Mouse (Mus musculus) heart, postnatal 14 days (tissue): Measurements from ENCODE around the gene Simc1. TPM values are rescaled to one million over a fixed set of nuclear protein-coding genes. Genes with fewer than 3 reads are reported as not detected.
"Not testable (repeated sequence)": the region's sequence is repeated elsewhere in the genome, so short reads cannot be mapped to it uniquely, and the experiment has no call there.

Experiments used
- DNase-seq, 2 experiments: peaks; one replicate each; pipeline ENCODE4 v3.0.0; 2021 to 2022
- intact Hi-C: fragments of 180-260 bp; cut with DNase I; formaldehyde crosslinking; loops from one replicate; pipeline ENCODE4 v1.15.1; 2025
- long read RNA-seq, 2 experiments: library from polyadenylated mRNA; stranded (forward); transcript quantifications; one replicate each; pipeline ENCODE4 v2.0.0; 2021
- total RNA-seq, 2 experiments: library from RNA; stranded (reverse); gene quantifications; 2 replicates each; pipeline ENCODE4 v1.2.3; 2021

The Simc1 gene
- total RNA-seq, result 1 to 10 TPM; 1.8 to 2.8 TPM
- long read RNA-seq, experiment 1, full-length matches to known transcripts, result 1 of 2 reads
- long read RNA-seq, experiment 1, partial matches to known transcripts, result 0 of 2 reads
- long read RNA-seq, experiment 1, other reads (novel, unspliced or antisense), result 1 of 2 reads
- long read RNA-seq, experiment 2, result 0 reads

DNA sequence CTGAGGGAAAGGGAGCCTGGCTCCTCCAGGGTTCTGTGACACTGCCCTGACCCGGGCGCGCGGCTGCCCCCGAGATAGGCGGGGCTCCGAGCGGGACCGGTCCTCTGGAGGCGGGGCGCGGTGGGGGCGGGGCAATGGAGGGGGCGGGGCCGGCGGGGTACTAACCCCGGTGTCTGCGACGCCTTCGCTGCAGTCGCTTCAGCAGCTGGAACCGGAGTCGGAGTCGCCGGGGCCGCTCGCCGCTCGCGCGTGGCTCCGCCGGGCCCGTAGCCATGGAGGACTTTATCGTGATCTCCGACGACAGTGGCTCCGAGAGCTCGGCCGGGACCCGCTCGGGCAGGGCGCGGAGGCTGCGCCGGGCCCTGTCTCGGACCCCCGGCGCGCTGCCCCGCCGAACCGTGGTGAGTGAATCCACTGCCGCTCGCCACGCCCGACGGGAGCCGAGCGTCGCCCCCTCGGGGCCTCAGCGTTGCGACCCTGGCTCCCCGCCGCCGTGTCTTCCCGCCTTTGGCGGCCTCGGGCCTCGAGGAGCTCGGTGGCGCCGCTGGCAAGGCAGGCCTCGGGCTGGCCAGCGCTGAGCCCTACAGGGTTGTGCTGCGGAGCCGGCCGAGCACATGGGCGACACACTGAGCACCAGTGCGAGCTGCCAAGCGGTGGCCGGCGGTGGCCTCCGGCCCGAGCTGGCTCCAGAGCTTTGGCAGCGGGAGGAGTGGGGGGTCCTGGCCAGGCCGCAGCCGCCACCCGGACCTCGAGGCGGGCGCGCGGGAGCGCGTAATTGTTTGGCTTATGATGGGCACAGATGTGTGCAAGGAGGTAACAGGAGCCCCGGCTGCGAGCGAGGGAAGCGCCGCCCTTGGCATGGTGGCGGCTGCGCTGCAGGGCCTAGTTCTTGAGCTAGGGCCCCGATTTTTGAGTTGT is at the start of gene Simc1:
Simc1 (plus strand) TSS at position 176 of the 918 bp plus-strand sequence.
- DNase-seq, result peak; percentile 77 to 78
- intact Hi-C loops, result loop anchor here (2.0 kb wide), 1 partner anchor 35 kb away; the partner anchor contains the start of gene Thoc3

DNA sequence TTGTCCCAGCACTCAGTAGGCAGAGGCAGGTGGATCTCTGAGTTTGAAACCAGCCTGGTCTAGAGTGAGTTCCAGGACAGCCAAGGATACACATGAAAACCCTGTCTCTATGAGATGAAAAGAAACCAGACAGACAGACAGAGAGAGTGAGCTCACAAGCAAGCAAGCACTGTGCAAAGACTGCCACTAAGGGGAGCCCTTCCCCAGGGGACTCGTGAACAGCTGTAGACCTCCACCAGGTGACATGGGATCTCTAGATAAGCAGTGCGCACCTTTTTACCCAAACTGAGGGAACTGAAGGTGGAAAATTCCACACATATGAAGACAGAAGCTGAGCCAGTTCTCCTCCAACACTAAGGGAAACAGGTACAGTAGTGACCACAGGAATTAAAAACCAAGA is 46.5 kb upstream of the Simc1 start:
- peak in 1 of 2 experiments; percentile 14 for DNase-seq
- intact Hi-C loops, result loop anchor here (5.0 kb wide), 1 partner anchor 165 kb away; the partner anchor contains the start of gene Faf2

DNA sequence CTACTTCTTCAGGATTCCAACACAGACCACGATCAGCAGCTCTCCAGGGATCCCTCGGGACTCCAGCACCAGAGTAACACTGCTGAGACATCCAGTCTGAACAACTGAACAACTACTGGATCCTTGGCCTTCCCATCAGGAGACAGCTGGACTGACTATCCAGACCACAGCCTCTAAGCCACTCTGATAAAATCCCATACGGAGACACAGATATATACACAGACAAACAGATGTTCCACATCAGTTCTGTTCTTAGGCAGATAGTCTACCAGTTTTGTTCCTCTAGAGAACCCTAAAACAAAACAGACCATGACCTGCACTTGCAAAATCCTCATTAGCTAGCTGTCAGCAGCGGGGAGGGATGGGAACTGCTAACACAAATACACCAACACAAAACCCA is 44.3 kb upstream of the Simc1 start:
- no peak for DNase-seq
- intact Hi-C loops, result loop anchor here (5.0 kb wide), 1 partner anchor 163 kb away; the partner anchor contains the start of gene Faf2

DNA sequence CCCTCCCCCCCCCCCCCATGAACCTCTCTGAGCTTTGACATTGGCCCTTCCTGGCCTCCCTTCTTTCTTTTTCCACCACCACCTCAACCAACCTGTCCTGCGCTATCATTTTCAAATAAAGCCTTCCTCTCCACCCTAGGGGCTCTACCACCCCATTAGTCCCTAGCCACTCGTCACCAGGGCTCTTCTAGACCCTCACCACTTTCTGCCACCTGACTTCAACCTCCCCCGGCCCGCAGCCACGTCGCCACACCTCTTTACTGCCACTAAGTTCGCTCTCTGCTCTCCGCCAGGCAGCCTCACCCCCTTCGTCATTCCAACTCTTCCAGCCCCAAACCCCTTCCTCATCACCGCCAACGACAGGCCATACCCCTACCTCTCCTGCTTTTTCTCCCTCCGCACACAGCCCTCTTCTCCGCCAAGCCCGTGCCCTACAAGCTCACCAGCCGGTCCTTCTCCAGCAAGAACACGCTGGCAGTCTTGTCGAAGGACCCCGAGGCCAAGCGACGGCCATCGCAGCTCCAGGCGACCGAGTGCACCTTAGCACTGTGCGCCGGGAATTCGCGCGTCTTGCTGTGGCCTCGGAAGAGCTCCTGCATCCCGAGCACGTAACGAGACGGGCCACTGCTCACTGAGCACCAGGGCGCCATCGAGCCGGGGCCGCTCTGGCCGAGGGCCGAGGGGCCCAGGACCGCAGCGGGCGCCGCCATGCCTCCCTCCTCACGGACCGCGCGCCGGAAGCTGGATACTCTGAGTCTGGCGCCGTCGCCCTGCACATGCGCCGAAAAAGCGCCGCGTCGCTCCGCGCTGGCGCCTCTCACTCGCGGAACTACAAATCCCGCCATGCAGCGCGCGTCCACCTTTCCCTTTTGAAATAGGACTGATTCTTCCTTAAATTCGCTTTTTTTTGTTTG is 35.2 kb upstream of the Simc1 start, which contains the start of gene Thoc3:
Thoc3 (minus strand) TSS at position 752 of the 914 bp plus-strand sequence.
- DNase-seq, result peak; percentile 90 to 93
- intact Hi-C loops, result loop anchor here (2.0 to 5.0 kb wide), 2 partner anchors 36 to 219 kb away; no protein-coding TSS in a partner anchor

DNA sequence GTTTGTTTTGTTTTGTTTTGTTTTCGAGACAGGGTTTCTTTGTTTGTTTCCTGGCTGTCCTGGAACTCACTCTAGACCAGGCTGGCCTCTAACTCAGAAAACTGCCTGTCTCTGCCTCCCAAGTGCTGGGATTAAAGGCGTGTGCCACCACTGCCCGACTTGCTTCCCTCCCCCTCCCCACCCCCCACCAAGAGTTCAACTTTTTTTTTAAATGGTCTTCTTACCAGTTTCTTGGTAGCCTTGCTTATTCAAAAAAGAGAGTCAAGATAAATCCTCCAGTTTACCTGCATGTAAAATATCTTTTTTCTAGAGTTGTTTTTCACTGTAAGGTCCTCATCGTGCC is 34.6 kb upstream of the Simc1 start:
- DNase-seq, result no peak
- intact Hi-C loops, result loop anchor here (2.0 to 5.0 kb wide), 2 partner anchors 36 to 218 kb away; no protein-coding TSS in a partner anchor

DNA sequence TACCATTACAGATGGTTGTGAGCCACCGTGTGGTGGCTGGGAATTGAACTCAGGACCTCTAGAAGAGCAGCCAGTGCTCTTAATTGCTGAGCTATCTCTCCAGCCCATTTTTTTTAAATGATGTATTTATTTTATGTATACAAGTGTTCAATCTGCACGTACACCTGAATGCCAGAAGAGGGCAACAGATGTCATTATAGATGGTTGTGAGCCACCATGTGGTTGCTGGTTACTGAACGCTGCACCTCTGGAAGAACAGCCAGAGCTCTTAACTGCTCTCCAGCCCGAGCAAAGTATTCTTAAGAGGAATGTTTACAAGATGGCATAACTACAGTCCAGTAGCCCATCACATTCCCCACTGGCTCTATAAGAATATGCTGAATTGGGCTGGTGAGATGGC is 31.6 kb upstream of the Simc1 start:
- intact Hi-C loops, result loop anchor here (5.0 kb wide), 1 partner anchor 150 kb away; the partner anchor contains the start of gene Faf2
- DNase-seq, result no peak

DNA sequence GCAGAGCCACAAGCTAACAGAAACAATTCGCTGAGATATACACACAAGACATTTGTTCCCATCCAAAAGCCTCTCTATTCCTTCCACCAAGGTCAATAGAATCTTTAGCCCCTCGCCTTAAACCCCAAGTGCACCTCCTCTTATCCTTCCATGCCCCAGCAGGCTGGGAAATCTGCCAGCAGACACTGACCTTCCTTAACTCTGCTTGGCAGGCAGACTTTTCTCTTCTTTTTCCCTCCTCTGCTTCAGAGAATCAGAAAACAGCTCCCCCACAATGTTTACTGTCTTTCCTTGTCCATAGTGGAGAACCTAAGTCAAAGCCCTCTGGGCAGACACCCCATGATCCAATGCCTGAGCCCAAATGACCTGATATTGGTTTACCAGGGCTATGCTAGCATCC is 28.6 kb upstream of the Simc1 start:
- intact Hi-C loops, result loop anchor here (5.0 kb wide), 1 partner anchor 147 kb away; the partner anchor contains the start of gene Faf2
- DNase-seq, result no peak

DNA sequence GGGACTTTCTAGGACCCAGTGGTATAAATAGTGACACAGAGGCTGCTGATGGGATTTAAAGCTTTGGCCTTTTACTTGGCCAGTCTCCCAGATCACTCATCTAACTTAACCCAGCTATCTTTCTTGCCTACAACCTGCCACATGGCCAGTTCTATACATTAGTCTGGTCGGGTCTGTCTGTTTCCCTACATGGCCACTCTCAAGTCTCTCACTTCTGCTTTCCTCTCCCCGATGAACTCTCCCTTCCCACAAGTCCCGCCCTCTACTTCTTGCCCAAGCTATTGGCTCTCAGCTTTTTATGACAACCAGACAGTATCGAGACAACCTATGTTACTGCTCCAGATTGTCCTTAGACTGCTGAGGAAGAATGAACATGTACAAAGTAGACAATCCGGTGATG is 27.9 kb upstream of the Simc1 start:
- DNase-seq, result no peak
- intact Hi-C loops, result no loop called here

DNA sequence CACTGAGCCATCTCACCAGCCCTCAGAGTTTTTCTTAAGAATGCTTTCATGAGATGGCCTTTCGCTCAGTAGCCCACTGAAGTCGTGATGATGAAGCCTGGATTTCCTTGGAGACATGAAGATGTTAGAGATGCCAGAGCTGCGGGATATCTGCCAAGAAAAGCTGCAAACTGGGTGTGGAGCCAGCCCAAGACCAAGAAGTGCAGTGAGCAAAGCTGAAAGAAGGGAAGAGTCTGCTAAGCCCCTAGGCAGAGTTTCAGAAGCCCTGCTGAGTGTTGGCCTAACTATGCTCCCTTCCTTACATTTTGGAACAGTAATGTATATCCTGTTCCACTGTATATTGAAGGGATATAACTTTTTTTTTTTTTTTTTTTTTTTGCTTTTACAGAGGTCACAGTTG is 24.3 kb upstream of the Simc1 start:
- intact Hi-C loops, result no loop called here
- peak in 1 of 2 experiments; percentile 12 for DNase-seq

DNA sequence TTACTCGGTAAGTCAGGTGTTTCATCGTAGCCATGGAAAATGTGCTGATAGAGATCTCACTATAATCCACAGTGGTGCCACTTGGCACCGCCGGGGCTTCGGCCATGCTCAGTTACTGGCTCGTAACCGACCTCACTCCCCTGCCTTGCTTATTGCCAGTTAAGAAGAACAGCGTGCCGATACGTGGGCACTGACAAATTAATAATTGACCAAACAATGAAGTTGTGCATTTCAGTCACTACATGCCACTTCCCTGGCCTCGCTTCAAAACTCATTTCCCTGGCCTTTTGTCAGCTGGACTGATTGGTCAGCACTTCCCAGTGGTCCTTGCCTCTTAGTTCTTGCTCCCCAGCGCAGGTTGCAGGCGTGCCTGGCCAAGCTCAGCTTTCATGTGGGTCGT is 22.1 kb upstream of the Simc1 start:
- intact Hi-C loops, result no loop called here

DNA sequence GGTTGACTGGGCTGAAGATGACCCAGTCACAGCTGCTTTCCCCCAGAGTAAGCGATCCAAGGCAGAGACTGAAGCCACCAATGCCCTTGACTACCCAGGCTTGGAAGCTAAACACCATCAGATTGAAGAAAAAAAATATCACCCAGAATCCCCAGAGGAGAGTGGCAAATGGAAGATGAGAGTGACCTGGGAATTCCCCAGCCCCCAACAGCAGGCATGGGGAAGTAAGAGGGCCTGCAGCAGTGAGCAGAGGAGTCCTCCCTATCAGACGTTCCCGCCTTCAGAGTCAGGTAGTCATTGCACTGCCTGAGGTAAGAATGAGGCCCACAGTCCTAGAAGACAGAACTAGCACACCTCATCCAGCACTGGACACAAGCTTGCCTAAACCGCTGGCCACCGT is 13.2 kb upstream of the Simc1 start:
- intact Hi-C loops, result no loop called here
- no peak for DNase-seq

More for the DNA sequence above, 22.1 kb upstream of the Simc1 start:
- no peak for DNase-seq

DNA sequence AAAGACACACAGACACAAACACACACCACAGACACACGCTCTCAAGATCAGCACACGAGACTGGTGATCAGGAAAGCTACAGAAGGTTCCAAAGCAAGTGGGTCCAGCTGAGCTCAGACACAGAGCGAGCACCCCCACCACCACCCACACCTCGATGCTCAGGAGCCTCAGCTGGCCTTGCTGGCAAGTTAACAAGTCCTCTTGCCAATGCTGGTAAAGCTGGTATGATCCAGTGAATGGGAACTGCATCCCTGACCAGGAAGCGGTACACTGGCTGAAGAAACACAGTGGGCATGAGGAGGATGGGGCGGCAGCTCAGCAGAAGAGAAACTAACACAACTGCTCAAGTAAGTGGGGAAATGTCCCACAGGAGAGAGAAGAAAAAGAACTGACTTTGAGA is 12.2 kb upstream of the Simc1 start:
- intact Hi-C loops, result no loop called here
- DNase-seq, result no peak

DNA sequence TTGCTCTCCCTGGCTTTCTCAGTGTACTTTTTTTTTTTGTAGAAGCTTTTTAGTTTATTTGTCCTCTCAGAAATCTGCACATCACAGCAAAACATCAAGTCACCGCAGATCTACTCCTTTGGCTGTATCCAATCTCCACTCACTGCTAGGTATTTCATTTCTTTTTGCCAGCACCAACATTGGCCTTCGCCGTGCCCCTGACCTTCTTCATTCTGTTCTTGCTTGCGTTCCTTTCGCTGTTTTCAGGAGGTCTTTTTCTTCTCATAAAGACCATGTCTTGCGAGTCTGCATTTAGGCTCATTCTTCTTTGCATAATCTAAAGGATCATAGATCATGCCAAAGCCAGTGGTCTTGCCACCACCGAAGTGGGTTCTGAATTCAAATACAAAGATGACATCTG is 4.0 kb upstream of the Simc1 start:
- DNase-seq, intact Hi-C loops: not testable (repeated sequence)

DNA sequence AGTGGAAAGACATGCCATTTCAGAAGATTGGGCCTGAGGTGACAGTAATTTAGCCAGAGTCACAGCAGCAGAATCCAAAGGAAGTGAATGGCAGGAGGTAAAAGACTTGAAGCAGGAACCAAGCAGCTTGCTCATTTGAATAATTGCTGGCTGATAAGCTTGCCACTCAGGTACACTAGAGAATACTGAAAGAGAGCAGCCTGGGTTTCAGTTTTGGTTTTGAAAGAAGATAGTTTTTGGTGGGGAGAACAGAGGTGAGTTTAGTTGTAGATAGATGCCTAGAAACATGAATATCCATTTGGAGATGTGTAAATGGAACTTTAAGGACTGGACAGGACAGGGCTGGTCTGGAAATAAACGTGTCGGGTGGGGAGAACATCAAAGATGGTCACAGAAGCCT is 2.2 kb upstream of the Simc1 start:
- intact Hi-C loops, result no loop called here
- DNase-seq, result no peak

DNA sequence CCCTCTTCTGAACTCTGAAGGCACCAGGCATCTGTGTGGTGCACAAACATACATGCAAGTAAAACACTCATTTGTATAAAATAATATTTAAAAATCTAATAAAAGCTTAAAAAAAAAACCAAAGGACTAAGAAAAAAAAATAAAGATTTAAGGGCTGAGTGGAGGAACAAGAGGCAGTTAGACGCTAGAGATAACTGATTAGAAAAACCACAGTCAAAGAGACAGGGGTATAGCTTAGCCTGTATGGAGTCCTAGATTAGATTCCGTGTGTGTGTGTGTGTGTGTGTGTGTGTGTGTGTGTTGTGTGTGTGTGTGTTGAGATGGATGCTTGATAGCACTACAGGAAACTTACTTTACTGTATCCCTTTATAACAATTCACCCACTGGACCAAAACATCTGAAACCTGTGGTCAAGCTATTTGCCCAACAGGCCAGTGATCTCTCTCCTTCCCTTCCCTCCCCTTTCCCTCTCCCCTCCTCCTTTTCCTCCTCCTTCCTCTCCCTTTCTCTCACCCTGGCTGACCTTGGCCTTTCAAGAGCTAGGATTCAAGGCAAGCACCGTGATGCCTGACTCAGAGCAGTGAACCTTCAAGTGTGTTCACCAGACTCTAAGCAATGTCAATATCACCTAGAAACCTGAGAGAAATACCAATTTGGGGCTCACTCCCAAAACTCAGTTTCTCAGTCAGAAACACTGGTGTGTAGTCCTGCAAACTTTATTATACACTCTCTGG is 1.5 kb upstream of the Simc1 start:
- no peak for DNase-seq
- intact Hi-C loops, result no loop called here

DNA sequence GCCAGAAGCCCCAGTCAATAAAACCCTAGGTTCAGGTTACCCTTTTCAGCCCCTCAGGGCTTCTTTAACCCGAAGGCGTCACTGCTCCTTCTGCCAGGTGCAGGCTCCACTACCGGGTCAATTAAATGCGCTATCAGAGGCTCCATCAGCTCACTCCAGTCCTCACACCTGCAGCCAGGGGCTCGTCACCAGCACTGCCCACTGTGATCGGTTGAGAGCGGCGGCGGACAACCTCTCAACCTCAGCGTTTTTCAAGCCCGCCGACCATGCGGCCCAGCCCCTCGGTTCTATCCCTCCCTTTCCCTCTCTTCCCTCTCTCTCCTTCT is 338 bp upstream of the Simc1 start:
- no peak for DNase-seq
- intact Hi-C loops, result no loop called here

DNA sequence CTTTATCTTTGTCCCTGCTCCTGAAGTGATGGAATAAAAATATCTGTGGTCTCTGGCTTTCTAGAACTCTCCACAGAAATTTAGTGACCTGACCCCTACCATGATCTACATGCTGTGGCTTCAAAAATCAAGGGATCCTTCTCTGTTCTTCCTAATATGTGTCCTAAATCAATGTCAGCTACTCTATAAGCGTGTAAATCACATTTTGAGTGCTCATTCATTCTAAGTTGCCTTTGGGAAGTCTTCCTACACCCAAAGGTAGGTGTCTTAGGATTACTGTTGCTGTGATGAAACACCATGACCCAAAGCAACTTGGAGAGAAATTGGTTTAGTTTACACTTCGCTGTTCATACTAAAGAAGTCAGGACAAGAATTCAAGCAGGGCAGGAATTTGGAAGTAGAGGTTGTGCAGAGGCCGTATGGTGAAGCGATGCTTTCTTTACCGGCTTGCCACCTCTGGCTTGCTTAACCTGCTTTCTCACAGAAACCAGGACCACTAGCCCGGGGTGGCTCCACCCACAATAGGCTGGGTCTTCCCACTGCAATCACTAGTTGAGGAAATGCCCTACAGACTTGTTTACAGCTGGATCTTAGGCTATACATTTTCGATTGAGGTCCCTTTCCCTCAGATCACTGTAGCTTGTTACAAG is 1.2 kb downstream of the Simc1 start:
- DNase-seq, result no peak
- intact Hi-C loops, result loop anchor here (2.0 kb wide), 1 partner anchor 36 kb away; the partner anchor contains the start of gene Thoc3

DNA sequence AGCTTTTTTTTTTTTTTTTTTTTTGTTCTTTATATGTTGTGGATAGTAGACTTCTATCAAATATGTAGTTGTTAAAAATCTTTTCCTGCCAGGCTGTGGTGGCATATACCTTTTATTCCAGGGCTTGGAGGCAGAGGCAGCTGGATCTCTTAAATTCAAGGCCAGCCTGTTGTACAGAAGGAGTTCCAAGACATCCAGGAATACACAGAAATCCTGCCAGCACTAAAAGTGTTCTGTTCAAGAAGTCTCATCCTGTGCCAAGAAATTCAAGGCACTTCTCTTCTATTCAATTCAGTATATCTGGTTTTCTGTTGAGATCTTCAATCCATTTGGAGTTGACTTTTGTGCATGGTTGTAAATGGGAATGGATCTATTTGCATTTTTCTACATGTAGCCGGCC is 2.3 kb downstream of the Simc1 start:
- intact Hi-C loops, result loop anchor here (2.0 kb wide), 1 partner anchor 37 kb away; the partner anchor contains the start of gene Thoc3
- DNase-seq, result no peak

DNA sequence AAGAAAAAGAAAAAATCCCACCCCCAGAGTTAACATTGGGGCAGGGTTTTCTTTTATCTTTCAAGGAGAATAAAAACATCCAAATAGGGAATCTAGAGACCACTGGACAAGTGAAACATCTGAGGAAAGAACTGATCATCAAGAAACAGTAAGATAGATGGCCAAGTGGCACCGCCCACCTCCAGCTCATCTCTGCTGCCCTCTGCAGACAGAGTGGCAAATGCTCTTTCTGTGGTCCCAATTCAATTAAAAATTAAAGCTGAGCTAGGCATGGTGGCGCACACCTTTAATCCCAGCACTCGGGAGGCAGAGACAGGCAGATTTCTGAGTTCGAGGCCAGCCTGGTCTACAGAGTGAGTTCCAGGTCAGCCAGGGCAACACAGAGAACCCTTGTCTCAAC is 16.6 kb downstream of the Simc1 start:
- intact Hi-C loops, result no loop called here
- DNase-seq, result peak in 1 of 2 experiments; percentile 21
